Mouse (Mus musculus): Measurements from ENCODE around the gene Tnrc6a.

GRCm38 (mm10) chr7:123205261-123205660 is 81.6 kb downstream of the Tnrc6a start:
- TF ChIP-seq POLR2A (IDR thresholded peaks at IDR 0.05; ENCODE audit: borderline replicate concordance, control insufficient read depth, low read depth, low read length) (no peak), CTCF (IDR thresholded peaks at IDR 0.05; ENCODE audit: control insufficient read depth, insufficient read depth, low read length) (peak; percentile 50)
